In genomic region chr8:50915259-50915875, GRCm38 (mm10) we compare ENCODE assay signal across 9 mouse cellular contexts.
A peak's percentile ranks its signal among the peaks of the same experiment; 100 is the strongest.
DNase-seq lines count a peak whose midpoint lies in the region; ATAC-seq lines count a peak whose summit lies in the region.
"Had no signal": no experiment of that assay in that cellular context is flagged by ENCODE, and none has a peak within 500 bp of the region (broad histone marks: within the 10 kb centered on the region; RNA-seq: fewer than 3 reads in every experiment).

No protein-coding gene starts in this region.

- no peak overlapping the region for H3K27ac ChIP-seq in forebrain, embryonic 11.5 days (ENCODE audit: low read depth, low read length)
- 0 out of 2 replicates have a peak overlapping the region, but pooled peaks have one; percentile 56 for H3K27ac ChIP-seq in midbrain, embryonic 12.5 days (replicated peaks)

- H3K9me3 ChIP-seq in forebrain, embryonic 11.5 days (ENCODE audit: control insufficient read depth, low read length) = no peaks in the 10 kb centered on the region
- H3K9me3 ChIP-seq in midbrain, embryonic 12.5 days = no peaks in the 10 kb centered on the region

- ATAC-seq in forebrain, embryonic 11.5 days (replicated peaks; ENCODE audit: low FRiP score) = peak; percentile 39; the same call in 1 of the 2 replicates
- peak; percentile 25 for ATAC-seq in midbrain, embryonic 12.5 days (ENCODE audit: low FRiP score, low read depth)

- intact Hi-C loops in gastrocnemius, postnatal 14 days (cut with DNase I; ENCODE audit: low total_unique reads) = no loop called here

- H3K4me3 ChIP-seq in forebrain, embryonic 11.5 days (ENCODE audit: low read depth, low read length) = peak overlapping the region; percentile 59
- H3K4me3 ChIP-seq in midbrain, embryonic 12.5 days = peak overlapping the region; percentile 72

- peak overlapping the region; percentile 59 for H3K9ac ChIP-seq in forebrain, embryonic 11.5 days (ENCODE audit: low read length)
- peak overlapping the region; percentile 67 for H3K9ac ChIP-seq in midbrain, embryonic 12.5 days (replicated peaks)

- peaks cover 6% of the 10 kb centered on the region for H3K27me3 ChIP-seq in forebrain, embryonic 11.5 days (ENCODE audit: control insufficient read depth, insufficient read depth, low read length)
- H3K27me3 ChIP-seq in midbrain, embryonic 12.5 days = peaks cover 14% of the 10 kb centered on the region
- H3K27me3 ChIP-seq: CH12.LX had no signal

- WGBS in forebrain, embryonic 11.5 days = under 1% methylated on average over 22 of the region's 22 CpGs
- WGBS in midbrain, embryonic 12.5 days = under 1% methylated on average over 22 of the region's 22 CpGs

- peak; percentile 4 for DNase-seq in gastrocnemius, postnatal 14 days
- DNase-seq in gastrocnemius, adult 8-10 months (ENCODE audit: low spot score in 2 of 2) = no peak
- peak; percentile 47 for DNase-seq in Muller cell, postnatal 12 days (ENCODE audit: inconsistent ontology term)
- peak; percentile 72 for DNase-seq in forebrain, embryonic 11.5 days (ENCODE audit: low spot score)
- peak; percentile 22 to 46 for DNase-seq in layer of hippocampus, postnatal 10 days (ENCODE audit: low spot score in 2 of 2)
- peak; percentile 2 for DNase-seq in yolk sac, embryonic 10.5 days (ENCODE audit: low spot score)
- no peak for DNase-seq in thymus, postnatal 36 days

- H3K4me1 ChIP-seq in forebrain, embryonic 11.5 days (replicated peaks; ENCODE audit: control insufficient read depth, insufficient read depth, low read length) = peaks cover 3% of the 10 kb centered on the region
- H3K4me1 ChIP-seq in midbrain, embryonic 12.5 days = peaks cover 11% of the 10 kb centered on the region; the same call in 1 of the 2 replicates

- peak overlapping the region; percentile 98 for H3K4me2 ChIP-seq in forebrain, embryonic 11.5 days (ENCODE audit: low read depth, low read length, severe bottlenecking)
- H3K4me2 ChIP-seq in midbrain, embryonic 12.5 days (replicated peaks) = peak overlapping the region; percentile 96

- no peaks in the 10 kb centered on the region for H3K36me3 ChIP-seq in forebrain, embryonic 11.5 days (ENCODE audit: control insufficient read depth, insufficient read depth, low read length)
- no peaks in the 10 kb centered on the region for H3K36me3 ChIP-seq in midbrain, embryonic 12.5 days

Comparison
In these comparisons a context has a peak if more than half of its experiments do, and no peak if none do; other contexts are left out.
1. DNase-seq: peak in gastrocnemius, postnatal 14 days (single experiment), Muller cell, postnatal 12 days (single experiment), forebrain, embryonic 11.5 days (single experiment), layer of hippocampus, postnatal 10 days (2 of 2) and yolk sac, embryonic 10.5 days (single experiment); none in gastrocnemius, adult 8-10 months (0 of 2) and thymus, postnatal 36 days (0 of 2).